Mouse (Mus musculus) liver, postnatal 0 days (tissue): ENCODE measurements around the gene Fgf11.

Source experiments
- CTCF ChIP-seq: sonication (generic); IDR thresholded peaks from 2 replicates; pipeline ENCODE4 v1.5.1; 2016; ENCODE audit warnings: antibody characterized with exemption, low read depth
- EP300 ChIP-seq: IDR thresholded peaks from 2 replicates; pipeline ENCODE4 v1.6.1; 2016; ENCODE audit warnings: antibody characterized with exemption, low read depth, mild to moderate bottlenecking

- TF ChIP-seq CTCF (no peak), EP300 (no peak)
These were observed 16.7 kb upstream of the Fgf11 start, which contains the start of gene Spem2 for GRCm38 (mm10) chr11:69818365-69818764.
